Mouse (Mus musculus): Measurements from ENCODE around the gene Wfdc1. TPM values are rescaled to one million over a fixed set of nuclear protein-coding genes. Genes with fewer than 3 reads are reported as not detected.

The Wfdc1 gene
- total and polyA plus RNA-seq, 3 experiments = not detected

DNA sequence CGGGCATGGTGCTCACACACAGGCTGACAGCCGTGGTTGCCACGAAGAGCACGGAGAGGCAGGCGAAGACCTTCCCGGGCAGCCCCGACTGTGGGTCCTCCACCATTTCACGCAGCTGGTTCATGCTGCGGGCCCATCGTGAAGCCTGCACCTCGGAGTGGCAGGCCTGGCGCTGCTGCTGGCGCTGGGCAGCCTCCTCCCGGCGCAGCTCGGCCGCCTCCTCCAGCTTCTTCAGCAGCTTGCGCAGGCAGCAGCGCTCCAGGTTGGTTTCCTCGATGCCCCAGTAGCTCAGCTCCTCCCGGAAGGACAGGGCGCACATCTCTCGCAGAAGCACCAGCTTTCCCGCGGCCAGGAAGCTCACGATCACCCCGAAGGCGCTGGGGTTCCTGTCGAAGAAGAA, 33.3 kb upstream of the Wfdc1 start:
- Histone ChIP-seq H3K79me2 (ENCODE audit: control insufficient read depth, insufficient read depth, low read length, poor library complexity) (no peaks in the 10 kb centered on the region), H3K4me1 (ENCODE audit: control insufficient read depth in 1 of 2, insufficient read depth in 2 of 2, low read length in 2 of 2) (no peaks in the 10 kb centered on the region), H3K9ac (ENCODE audit: control insufficient read depth, low read depth, low read length, poor library complexity, severe bottlenecking) (no peak overlapping the region), H3K27me3 (ENCODE audit: control insufficient read depth in 1 of 2, insufficient read depth in 2 of 2, low read length in 2 of 2) (peaks cover 0 to 4% of the 10 kb centered on the region in 2 experiments; a peak in 2 of 4 replicates), H3K27ac (ENCODE audit: control insufficient read depth, low read depth, low read length) (no peak overlapping the region), H3K36me3 (ENCODE audit: control insufficient read depth in 1 of 2, insufficient read depth in 2 of 2, low read length in 2 of 2) (no peaks in the 10 kb centered on the region), H3K9me3 (replicated peaks; ENCODE audit: insufficient read depth, low read length) (no peaks in the 10 kb centered on the region), H3K4me3 (ENCODE audit: control insufficient read depth in 1 of 2, insufficient read depth in 1 of 2, low read depth in 2 of 2, low read length in 2 of 2) (no peak overlapping the region)
- DNase-seq (ENCODE audit: low read depth, low spot score) = no peak
- TF ChIP-seq ZKSCAN1 (IDR thresholded peaks at IDR 0.05; ENCODE audit: low read depth, low read length) (no peak), RCOR1 (IDR thresholded peaks at IDR 0.05; ENCODE audit: low read depth, low read length) (no peak), MAZ (IDR thresholded peaks at IDR 0.05; ENCODE audit: low read depth, low read length) (no peak), ZC3H11A (IDR thresholded peaks at IDR 0.05; ENCODE audit: low read depth, low read length) (no peak), JUND (IDR thresholded peaks at IDR 0.05; ENCODE audit: low read depth, low read length) (no peak), TAL1 (IDR thresholded peaks at IDR 0.05; ENCODE audit: low read length) (no peak), CHD1 (IDR thresholded peaks at IDR 0.05; ENCODE audit: low read depth, low read length) (no peak)

DNA sequence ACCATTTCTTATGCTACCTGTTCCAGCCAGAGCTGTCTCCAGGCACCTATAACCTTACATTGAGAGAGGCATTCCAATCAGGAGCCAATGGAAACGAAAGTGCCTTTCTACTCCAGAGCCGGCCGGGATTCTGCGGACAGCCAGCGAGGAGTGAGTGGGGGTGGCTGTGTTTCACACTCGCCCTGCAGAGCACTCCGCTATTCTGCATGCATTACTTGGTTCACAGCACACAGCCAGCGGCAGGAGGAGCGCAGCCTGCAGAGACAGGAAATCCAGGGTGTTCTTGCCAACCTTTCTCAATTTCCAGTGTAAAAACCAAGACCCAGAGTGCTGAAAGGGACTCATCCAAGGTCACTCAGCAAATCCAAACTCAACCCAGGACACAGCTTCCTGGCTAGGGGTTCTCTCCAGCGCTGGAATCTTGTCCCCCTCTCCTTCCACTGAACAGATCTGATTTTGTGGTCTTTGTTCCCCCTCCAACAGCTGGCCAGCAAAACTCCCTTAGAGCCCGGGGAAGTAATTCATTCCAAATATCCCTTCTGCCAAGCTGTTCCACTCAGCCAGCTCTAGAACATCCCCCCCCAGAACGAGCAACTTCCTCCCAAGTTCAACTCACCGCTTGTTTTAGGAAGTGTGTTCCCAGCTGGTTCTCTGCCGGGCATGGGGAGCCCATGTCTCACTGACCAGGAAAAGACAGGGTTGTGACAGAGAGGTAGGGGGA, 31.4 kb upstream of the Wfdc1 start:
- Histone ChIP-seq H3K4me1 (ENCODE audit: control insufficient read depth in 1 of 2, insufficient read depth in 2 of 2, low read length in 2 of 2) (no peaks in the 10 kb centered on the region), H3K27me3 (ENCODE audit: control insufficient read depth in 1 of 2, insufficient read depth in 2 of 2, low read length in 2 of 2) (peaks cover 0 to 4% of the 10 kb centered on the region in 2 experiments; a peak in 2 of 4 replicates), H3K79me2 (ENCODE audit: control insufficient read depth, insufficient read depth, low read length, poor library complexity) (no peaks in the 10 kb centered on the region), H3K9ac (ENCODE audit: control insufficient read depth, low read depth, low read length, poor library complexity, severe bottlenecking) (no peak overlapping the region), H3K36me3 (ENCODE audit: control insufficient read depth in 1 of 2, insufficient read depth in 2 of 2, low read length in 2 of 2) (no peaks in the 10 kb centered on the region), H3K27ac (ENCODE audit: control insufficient read depth, low read depth, low read length) (no peak overlapping the region), H3K9me3 (replicated peaks; ENCODE audit: insufficient read depth, low read length) (no peaks in the 10 kb centered on the region), H3K4me3 (ENCODE audit: control insufficient read depth in 1 of 2, insufficient read depth in 1 of 2, low read depth in 2 of 2, low read length in 2 of 2) (no peak overlapping the region)
- DNase-seq (ENCODE audit: low read depth, low spot score) = no peak
- TF ChIP-seq EP300 (IDR thresholded peaks at IDR 0.05; ENCODE audit: low read depth in 1 of 2, low read length in 2 of 2) = no peak
- TF ChIP-seq MEF2A (IDR thresholded peaks at IDR 0.05; ENCODE audit: extremely low read depth, insufficient replicate concordance, low read depth, low read length, poor library complexity, severe bottlenecking) = no peak
- no peak for TF ChIP-seq E2F4 (IDR thresholded peaks at IDR 0.05; ENCODE audit: borderline replicate concordance, low read depth, low read length)
- TF ChIP-seq RAD21 (IDR thresholded peaks at IDR 0.05; ENCODE audit: low read depth, low read length) = no peak
- no peak for TF ChIP-seq MAFK (IDR thresholded peaks at IDR 0.05; ENCODE audit: borderline replicate concordance, low read depth, low read length)
- TF ChIP-seq TBP (IDR thresholded peaks at IDR 0.05; ENCODE audit: low read depth, low read length) = no peak
- TF ChIP-seq GATA1 (IDR thresholded peaks at IDR 0.05; ENCODE audit: low read depth, low read length) = no peak
- TF ChIP-seq BHLHE40 (IDR thresholded peaks at IDR 0.05; ENCODE audit: borderline replicate concordance, low read depth, low read length) = no peak
- no peak for TF ChIP-seq CTCF (IDR thresholded peaks at IDR 0.05 in 2 of 3, conservative IDR thresholded peaks at IDR 0.05 in 1 of 3; ENCODE audit: control insufficient read depth in 1 of 3, insufficient read depth in 1 of 3, low read depth in 2 of 3, low read length in 3 of 3, poor library complexity in 1 of 3, severe bottlenecking in 1 of 3)
- TF ChIP-seq ZC3H11A (IDR thresholded peaks at IDR 0.05; ENCODE audit: low read depth, low read length) = no peak
- no peak for TF ChIP-seq UBTF (IDR thresholded peaks at IDR 0.05; ENCODE audit: borderline replicate concordance, insufficient read depth, low read depth, low read length)
- no peak for TF ChIP-seq MYC (IDR thresholded peaks at IDR 0.05; ENCODE audit: low read depth, low read length)
- no peak for TF ChIP-seq ELF1 (IDR thresholded peaks at IDR 0.05; ENCODE audit: low read depth, low read length)
- no peak for TF ChIP-seq ZNF384 (IDR thresholded peaks at IDR 0.05; ENCODE audit: low read depth, low read length)
- TF ChIP-seq KAT2A (conservative IDR thresholded peaks at IDR 0.05; ENCODE audit: low read depth, low read length) = no peak
- no peak for TF ChIP-seq MAX (IDR thresholded peaks at IDR 0.05; ENCODE audit: low read length)
- TF ChIP-seq ZMIZ1 (IDR thresholded peaks at IDR 0.05; ENCODE audit: low read depth, low read length) = no peak
- no peak for TF ChIP-seq GABPA (IDR thresholded peaks at IDR 0.05; ENCODE audit: low read depth, low read length)
- no peak for TF ChIP-seq MAZ (IDR thresholded peaks at IDR 0.05; ENCODE audit: low read depth, low read length)
- TF ChIP-seq NELFE (IDR thresholded peaks at IDR 0.05; ENCODE audit: low read depth, low read length) = no peak

Measured in MEL (cell line).